Mouse (Mus musculus) kidney, postnatal 0 days (tissue): ENCODE measurements around the gene Glb1l2. TPM values are rescaled to one million over a fixed set of nuclear protein-coding genes. Genes with fewer than 3 reads are reported as not detected.

ENCODE experiments used
- ATAC-seq: fragments of 200-750 bp; cut with Nextera tagmentation; replicated peaks from 2 replicates; pipeline ENCODE4 v1.8.0; 2017; ENCODE audit warnings: low read depth, moderate number of reproducible peaks, moderate TSS enrichment, moderate library complexity; ENCODE audit not compliant: low FRiP score
- DNase-seq: peaks from one replicate; pipeline ENCODE4 v3.0.0-alpha.2; 2016; ENCODE audit warnings: low spot score
- H3K27ac ChIP-seq: fragments of 300-500 bp; sonication (generic); 2 replicates; pipeline ENCODE4 v1.5.1; 2014; ENCODE audit warnings: mild to moderate bottlenecking
- H3K27me3 ChIP-seq: fragments of 300-500 bp; sonication (generic); 2 replicates; pipeline ENCODE4 v1.6.1; 2014; ENCODE audit warnings: low read length, mixed read lengths; ENCODE audit not compliant: insufficient read depth
- H3K36me3 ChIP-seq: fragments of 300-500 bp; sonication (generic); 2 replicates; pipeline ENCODE4 v1.6.1; 2014; ENCODE audit warnings: low read length, mixed read lengths; ENCODE audit not compliant: insufficient read depth
- H3K4me1 ChIP-seq: fragments of 300-500 bp; sonication (generic); replicated peaks from 2 replicates; pipeline ENCODE4 v1.6.1; 2014; ENCODE audit warnings: antibody characterized with exemption, low read length, mixed read lengths; ENCODE audit not compliant: insufficient read depth
- H3K4me2 ChIP-seq: fragments of 300-500 bp; sonication (generic); 2 replicates; pipeline ENCODE4 v1.6.1; 2014; ENCODE audit warnings: mild to moderate bottlenecking, low read length, moderate library complexity, mixed read lengths
- H3K4me3 ChIP-seq: fragments of 300-500 bp; sonication (generic); replicated peaks from 2 replicates; pipeline ENCODE4 v1.5.1; 2014; ENCODE audit warnings: low read depth, low read length
- H3K9ac ChIP-seq: fragments of 300-500 bp; sonication (generic); 2 replicates; pipeline ENCODE4 v1.6.1; 2014; ENCODE audit warnings: low read depth, low read length
- H3K9me3 ChIP-seq: fragments of 300-500 bp; sonication (generic); replicated peaks from 2 replicates; pipeline ENCODE4 v1.6.1; 2016; ENCODE audit warnings: low read length, inconsistent platforms, mixed read lengths
- CTCF ChIP-seq: IDR thresholded peaks from 2 replicates; pipeline ENCODE4 v1.5.1; 2016; ENCODE audit warnings: antibody characterized with exemption, low read depth, mild to moderate bottlenecking, moderate library complexity
- WGBS: fragments of 180-500 bp; shearing (Covaris S2); extraction: QIAGEN DNeasy Blood & Tissue Kit; methylation state at CpG from one replicate; pipeline ENCODE4 v1.1.7; 2014; 5-methylcytosine and 5-hydroxymethylcytosine counted together
- polyA plus RNA-seq: library from polyadenylated mRNA; unstranded; fragments of >200 nt; fragmentation: Nextera tagmentation; extraction: Ambion mirVana; gene quantifications from 2 replicates; pipeline ENCODE4 v1.2.1, GENCODE M21; 2015

Gene Glb1l2
- polyA plus RNA-seq, 1 experiment from 2014 or later = 47.5 TPM

GRCm38 (mm10) chr9:26737116-26737515, 69.2 kb downstream of the Glb1l2 start:
- Histone ChIP-seq H3K27ac (no peak overlapping the region), H3K9me3 (no peaks in the 10 kb centered on the region), H3K4me2 (no peak overlapping the region), H3K27me3 (peaks cover 25% of the 10 kb centered on the region), H3K4me3 (no peak overlapping the region), H3K36me3 (no peaks in the 10 kb centered on the region), H3K4me1 (no peaks in the 10 kb centered on the region), H3K9ac (no peak overlapping the region)
- DNase-seq = no peak
- no peak for TF ChIP-seq CTCF
- no peak for ATAC-seq
- WGBS = 79% methylated on average over 5 of the region's 5 CpGs

- Histone ChIP-seq H3K36me3 (no peaks in the 10 kb centered on the region), H3K4me1 (no peaks in the 10 kb centered on the region), H3K27ac (no peak overlapping the region), H3K27me3 (peaks cover 25% of the 10 kb centered on the region), H3K4me3 (peak overlapping the region; percentile 39), H3K4me2 (peak overlapping the region; percentile 76), H3K9ac (no peak overlapping the region), H3K9me3 (no peaks in the 10 kb centered on the region)
- ATAC-seq (peak; percentile 25; the same call in 1 of the 2 replicates), DNase-seq (peak; percentile 0)
- TF ChIP-seq CTCF = no peak
- WGBS = 2% methylated on average over 33 of the region's 37 CpGs
Measured at GRCm38 (mm10) chr9:26733986-26734385, 72.3 kb downstream of the Glb1l2 start.

- peak within 1 kb of the TSS; percentile 76 for H3K4me2 ChIP-seq
- H3K4me3 ChIP-seq = peak within 1 kb of the TSS; percentile 39
- 1% methylated on average over 33 of the region's 65 CpGs for WGBS
- no peaks in the 10 kb centered on the region for H3K36me3 ChIP-seq
- peaks cover 25% of the 10 kb centered on the region for H3K27me3 ChIP-seq
- peak; percentile 61 for ATAC-seq
- no peak for TF ChIP-seq CTCF
- no peaks in the 10 kb centered on the region for H3K9me3 ChIP-seq
- H3K4me1 ChIP-seq = no peaks in the 10 kb centered on the region
- H3K27ac ChIP-seq = no peak within 1 kb of the TSS
- H3K9ac ChIP-seq = no peak within 1 kb of the TSS
- peak; percentile 5 for DNase-seq
Measured at GRCm38 (mm10) chr9:26733206-26733891, 72.9 kb downstream of the Glb1l2 start, which contains the start of gene B3gat1. Gene B3gat1 (plus strand): TSS chr9:26733728.

- no peaks in the 10 kb centered on the region for H3K4me1 ChIP-seq
- 73% methylated on average over 2 of the region's 2 CpGs for WGBS
- no peak overlapping the region for H3K4me3 ChIP-seq
- no peak overlapping the region for H3K4me2 ChIP-seq
- ATAC-seq (no peak), DNase-seq (no peak)
- H3K9ac ChIP-seq = no peak overlapping the region
- H3K9me3 ChIP-seq = no peaks in the 10 kb centered on the region
- no peak overlapping the region for H3K27ac ChIP-seq
- H3K36me3 ChIP-seq = no peaks in the 10 kb centered on the region
- no peak for TF ChIP-seq CTCF
- H3K27me3 ChIP-seq = peaks cover 12% of the 10 kb centered on the region
Measured at GRCm38 (mm10) chr9:26728556-26728955, 77.7 kb downstream of the Glb1l2 start.

GRCm38 (mm10) chr9:26727445-26727844, 78.8 kb downstream of the Glb1l2 start:
- Histone ChIP-seq H3K4me2 (no peak overlapping the region), H3K27me3 (peaks cover 2% of the 10 kb centered on the region; the same call in 1 of the 2 replicates), H3K9ac (no peak overlapping the region), H3K9me3 (no peaks in the 10 kb centered on the region), H3K27ac (no peak overlapping the region), H3K36me3 (no peaks in the 10 kb centered on the region), H3K4me3 (no peak overlapping the region), H3K4me1 (no peaks in the 10 kb centered on the region)
- no peak for ATAC-seq
- peak; percentile 64 for DNase-seq
- no peak for TF ChIP-seq CTCF
- WGBS = 44% methylated on average over 2 of the region's 2 CpGs

DNA sequence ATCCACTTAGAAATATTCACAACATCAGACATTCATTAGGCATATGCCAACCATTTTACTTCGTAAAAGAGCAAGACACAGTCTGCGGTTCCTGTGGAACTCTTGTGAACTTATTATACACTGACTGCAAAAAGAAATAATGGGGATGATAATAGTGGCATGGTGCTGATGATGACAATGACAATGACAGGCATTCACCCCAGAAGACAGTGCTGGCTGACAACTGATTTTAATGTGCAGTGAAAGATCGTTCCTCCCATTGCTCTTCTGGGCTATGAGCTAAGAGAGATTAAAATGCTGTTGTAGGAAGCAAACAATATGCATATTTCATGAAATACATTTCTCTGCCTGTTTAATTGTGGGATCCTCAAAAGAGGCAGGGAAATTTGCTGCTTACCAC, 80.6 kb downstream of the Glb1l2 start:
- Histone ChIP-seq H3K36me3 (no peaks in the 10 kb centered on the region), H3K4me2 (no peak overlapping the region), H3K27me3 (no peaks in the 10 kb centered on the region), H3K9ac (no peak overlapping the region), H3K4me1 (no peaks in the 10 kb centered on the region), H3K9me3 (no peaks in the 10 kb centered on the region), H3K27ac (no peak overlapping the region), H3K4me3 (no peak overlapping the region)
- WGBS = 91% methylated on average over 3 of the region's 3 CpGs
- DNase-seq = no peak
- ATAC-seq = no peak
- no peak for TF ChIP-seq CTCF
